Mouse (Mus musculus) NIH3T3 (cell line): ENCODE measurements around the gene 4930544D05Rik.
"Not testable (repeated sequence)": the region's sequence is repeated elsewhere in the genome, so short reads cannot be mapped to it uniquely, and the experiment has no call there.

Experiments used
- DNase-seq: peaks from one replicate; pipeline ENCODE4 v3.0.0-alpha.2; 2012; ENCODE audit warnings: low read depth

The 4930544D05Rik gene

GRCm38 (mm10) chr11:70615516-70616093 is at the start of gene 4930544D05Rik:
TSS of gene 4930544D05Rik (plus strand) at chr11:70615848.
- no peak for DNase-seq

GRCm38 (mm10) chr11:70566586-70566985 is 49.1 kb upstream of the 4930544D05Rik start:
- DNase-seq = no peak

- not testable (repeated sequence) for DNase-seq
Observed at GRCm38 (mm10) chr11:70570614-70571013, 45.0 kb upstream of the 4930544D05Rik start.

- no peak for DNase-seq
Observed at GRCm38 (mm10) chr11:70571641-70572040, 44.0 kb upstream of the 4930544D05Rik start.

GRCm38 (mm10) chr11:70572348-70572902 is 43.2 kb upstream of the 4930544D05Rik start:
- DNase-seq = no peak

GRCm38 (mm10) chr11:70573872-70574271 is 41.8 kb upstream of the 4930544D05Rik start:
- DNase-seq = peak; percentile 77

GRCm38 (mm10) chr11:70577201-70577600 is 38.4 kb upstream of the 4930544D05Rik start:
- peak; percentile 67 for DNase-seq

GRCm38 (mm10) chr11:70578962-70579361 is 36.7 kb upstream of the 4930544D05Rik start:
- DNase-seq = no peak

GRCm38 (mm10) chr11:70579710-70580357 is 35.8 kb upstream of the 4930544D05Rik start:
- DNase-seq = no peak

- peak; percentile 39 for DNase-seq
Observed at GRCm38 (mm10) chr11:70580358-70580720, 35.3 kb upstream of the 4930544D05Rik start.

- DNase-seq = no peak
Observed at GRCm38 (mm10) chr11:70580921-70581320, 34.7 kb upstream of the 4930544D05Rik start.

GRCm38 (mm10) chr11:70582196-70582595 is 33.5 kb upstream of the 4930544D05Rik start:
- DNase-seq = peak; percentile 57

GRCm38 (mm10) chr11:70583022-70583714 is 32.5 kb upstream of the 4930544D05Rik start:
- DNase-seq = no peak

- no peak for DNase-seq
Observed at GRCm38 (mm10) chr11:70583775-70584174, 31.9 kb upstream of the 4930544D05Rik start.

- peak; percentile 87 for DNase-seq
Observed at GRCm38 (mm10) chr11:70585457-70585856, 30.2 kb upstream of the 4930544D05Rik start.

GRCm38 (mm10) chr11:70586261-70586660 is 29.4 kb upstream of the 4930544D05Rik start:
- peak; percentile 60 for DNase-seq

GRCm38 (mm10) chr11:70586954-70587353 is 28.7 kb upstream of the 4930544D05Rik start:
- DNase-seq = no peak

- no peak for DNase-seq
Observed at GRCm38 (mm10) chr11:70591733-70592132, 23.9 kb upstream of the 4930544D05Rik start.

- no peak for DNase-seq
Observed at GRCm38 (mm10) chr11:70594253-70594989, 21.2 kb upstream of the 4930544D05Rik start.

GRCm38 (mm10) chr11:70595638-70596037 is 20.0 kb upstream of the 4930544D05Rik start:
- DNase-seq = no peak

GRCm38 (mm10) chr11:70596094-70596493 is 19.6 kb upstream of the 4930544D05Rik start:
- DNase-seq = no peak

GRCm38 (mm10) chr11:70597301-70597700 is 18.3 kb upstream of the 4930544D05Rik start:
- DNase-seq = no peak
